In the genomic region with DNA sequence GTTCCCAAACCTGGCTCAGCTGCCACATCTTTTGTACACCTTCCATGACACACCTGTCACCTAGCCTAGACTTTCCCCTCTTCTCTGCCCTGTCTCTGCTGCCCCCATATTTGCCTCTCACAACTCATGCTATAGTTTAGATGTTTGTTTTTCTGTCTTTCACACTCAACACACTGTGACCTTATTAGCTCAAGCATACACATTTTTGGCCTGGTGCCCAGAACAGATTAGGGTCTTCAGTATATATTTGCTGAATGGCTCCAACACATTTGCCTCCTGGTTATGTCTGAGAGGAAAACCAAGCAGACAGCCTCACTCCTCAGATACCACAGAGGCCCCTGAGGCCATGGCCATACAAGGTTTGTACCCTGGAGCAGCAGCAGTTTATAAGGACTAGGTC, we compare ENCODE assay signal across 22 mouse cellular contexts.
DNase-seq lines count a peak whose midpoint lies in the region; ATAC-seq and TF ChIP-seq lines count a peak whose summit lies in the region.
"Had no signal": no experiment of that assay in that cellular context is flagged by ENCODE, and none has a peak within 500 bp of the region (broad histone marks: within the 10 kb centered on the region; RNA-seq: fewer than 3 reads in every experiment).

No protein-coding gene starts in this region.

- no peak overlapping the region for H3K4me3 ChIP-seq in lung, embryonic 14.5 days (ENCODE audit: low read depth, low read length)
- no peak overlapping the region for H3K4me3 ChIP-seq in lung, postnatal 0 days (ENCODE audit: low read depth, low read length)
- no peak overlapping the region for H3K4me3 ChIP-seq in stomach, embryonic 14.5 days (ENCODE audit: low read depth, low read length)
- H3K4me3 ChIP-seq in stomach, postnatal 0 days (ENCODE audit: low read depth, low read length): no peak overlapping the region
- H3K4me3 ChIP-seq in stomach, embryonic 16.5 days (replicated peaks; ENCODE audit: low read length): no peak overlapping the region
- H3K4me3 ChIP-seq: heart, embryonic 12.5 days; hindbrain, embryonic 13.5 days; limb, embryonic 15.5 days; neural tube, embryonic 15.5 days had no signal

- H3K4me1 ChIP-seq in lung, embryonic 14.5 days (ENCODE audit: insufficient read depth): no peaks in the 10 kb centered on the region
- no peaks in the 10 kb centered on the region for H3K4me1 ChIP-seq in lung, postnatal 0 days (ENCODE audit: insufficient read depth, low read depth, low read length)
- no peaks in the 10 kb centered on the region for H3K4me1 ChIP-seq in stomach, embryonic 14.5 days (ENCODE audit: control insufficient read depth, insufficient read depth, low read length)
- H3K4me1 ChIP-seq in stomach, postnatal 0 days (replicated peaks; ENCODE audit: control insufficient read depth, insufficient read depth): no peaks in the 10 kb centered on the region
- no peaks in the 10 kb centered on the region for H3K4me1 ChIP-seq in stomach, embryonic 16.5 days (ENCODE audit: control insufficient read depth, insufficient read depth, low read length)
- H3K4me1 ChIP-seq: limb, embryonic 15.5 days had no signal

- intact Hi-C loops in heart, postnatal 10 days (cut with DNase I): no loop called here

- no peak for TF ChIP-seq CTCF in lung, embryonic 14.5 days (IDR thresholded peaks at IDR 0.05; ENCODE audit: low read depth)
- TF ChIP-seq CTCF in lung, postnatal 0 days (IDR thresholded peaks at IDR 0.05): no peak
- TF ChIP-seq CTCF in stomach, postnatal 0 days (IDR thresholded peaks at IDR 0.05; ENCODE audit: low read depth): no peak

- no peak for TF ChIP-seq EP300 in lung, postnatal 0 days (IDR thresholded peaks at IDR 0.05)
- TF ChIP-seq EP300 in stomach, postnatal 0 days (optimal IDR thresholded peaks at IDR 0.05): no peak

- H3K4me2 ChIP-seq in lung, embryonic 14.5 days: no peak overlapping the region
- H3K4me2 ChIP-seq in lung, postnatal 0 days (replicated peaks; ENCODE audit: low read depth, low read length): no peak overlapping the region
- no peak overlapping the region for H3K4me2 ChIP-seq in stomach, embryonic 14.5 days (replicated peaks; ENCODE audit: low read depth, low read length)
- H3K4me2 ChIP-seq in stomach, postnatal 0 days (replicated peaks; ENCODE audit: low read depth): no peak overlapping the region
- no peak overlapping the region for H3K4me2 ChIP-seq in stomach, embryonic 16.5 days (ENCODE audit: low read depth, low read length)
- H3K4me2 ChIP-seq: heart, embryonic 12.5 days; hindbrain, embryonic 13.5 days; limb, embryonic 15.5 days; neural tube, embryonic 15.5 days had no signal

- ATAC-seq in lung, embryonic 14.5 days (ENCODE audit: insufficient read depth): peak; percentile 84
- no peak for ATAC-seq in lung, postnatal 0 days
- ATAC-seq in stomach, embryonic 14.5 days (ENCODE audit: insufficient number of reproducible peaks, insufficient read depth, low FRiP score, low read depth): peak; percentile 53; the same call in 1 of the 2 replicates
- ATAC-seq in stomach, postnatal 0 days (ENCODE audit: low FRiP score, low TSS enrichment): no peak
- ATAC-seq in stomach, embryonic 16.5 days (ENCODE audit: insufficient read depth, low FRiP score): 0 out of 2 replicates have a peak, but pooled peaks have one; percentile 17
- ATAC-seq: activated CD4-positive, CD25-positive, alpha-beta regulatory T cell, adult 4 months; intestine, embryonic 16.5 days had no signal

- H3K9ac ChIP-seq in lung, embryonic 14.5 days: no peak overlapping the region
- H3K9ac ChIP-seq in lung, postnatal 0 days (replicated peaks; ENCODE audit: low read depth): no peak overlapping the region
- H3K9ac ChIP-seq in stomach, embryonic 14.5 days (replicated peaks; ENCODE audit: low read depth, low read length): no peak overlapping the region
- H3K9ac ChIP-seq in stomach, postnatal 0 days (ENCODE audit: low read length): no peak overlapping the region
- H3K9ac ChIP-seq in stomach, embryonic 16.5 days (ENCODE audit: low read length): no peak overlapping the region
- H3K9ac ChIP-seq: heart, embryonic 12.5 days; hindbrain, embryonic 13.5 days; limb, embryonic 15.5 days; liver, embryonic 14.5 days; neural tube, embryonic 15.5 days had no signal

- no peaks in the 10 kb centered on the region for H3K36me3 ChIP-seq in lung, embryonic 14.5 days (ENCODE audit: insufficient read depth)
- H3K36me3 ChIP-seq in lung, postnatal 0 days (ENCODE audit: insufficient read depth, low read length): no peaks in the 10 kb centered on the region
- H3K36me3 ChIP-seq in stomach, embryonic 14.5 days (ENCODE audit: control insufficient read depth, insufficient read depth, low read length): no peaks in the 10 kb centered on the region
- H3K36me3 ChIP-seq in stomach, postnatal 0 days (ENCODE audit: control insufficient read depth, insufficient read depth, low read length): no peaks in the 10 kb centered on the region
- no peaks in the 10 kb centered on the region for H3K36me3 ChIP-seq in stomach, embryonic 16.5 days (ENCODE audit: control insufficient read depth, insufficient read depth, low read length)
- H3K36me3 ChIP-seq: heart, embryonic 12.5 days; hindbrain, embryonic 13.5 days; limb, embryonic 15.5 days; neural tube, embryonic 15.5 days had no signal

- no peaks in the 10 kb centered on the region for H3K27me3 ChIP-seq in lung, embryonic 14.5 days (ENCODE audit: insufficient read depth, low read length)
- no peaks in the 10 kb centered on the region for H3K27me3 ChIP-seq in lung, postnatal 0 days (replicated peaks; ENCODE audit: insufficient read depth, low read length)
- H3K27me3 ChIP-seq in stomach, embryonic 14.5 days (ENCODE audit: control insufficient read depth, insufficient read depth, low read length): no peaks in the 10 kb centered on the region
- no peaks in the 10 kb centered on the region for H3K27me3 ChIP-seq in stomach, postnatal 0 days (ENCODE audit: control insufficient read depth, insufficient read depth, low read length)
- H3K27me3 ChIP-seq in stomach, embryonic 16.5 days (ENCODE audit: control insufficient read depth, insufficient read depth, low read length): no peaks in the 10 kb centered on the region
- H3K27me3 ChIP-seq: heart, embryonic 12.5 days; limb, embryonic 15.5 days had no signal

- peak overlapping the region; percentile 4; the same call in 1 of the 2 replicates for H3K27ac ChIP-seq in lung, embryonic 14.5 days (ENCODE audit: low read depth)
- H3K27ac ChIP-seq in lung, postnatal 0 days (ENCODE audit: low read length): no peak overlapping the region
- H3K27ac ChIP-seq in stomach, embryonic 14.5 days (ENCODE audit: low read length): no peak overlapping the region
- no peak overlapping the region for H3K27ac ChIP-seq in stomach, postnatal 0 days (replicated peaks)
- H3K27ac ChIP-seq in stomach, embryonic 16.5 days (ENCODE audit: low read length): no peak overlapping the region
- H3K27ac ChIP-seq: hindbrain, embryonic 13.5 days; limb, embryonic 15.5 days; liver, embryonic 14.5 days; neural tube, embryonic 15.5 days had no signal

- H3K9me3 ChIP-seq in lung, embryonic 14.5 days (ENCODE audit: low read depth, low read length): no peaks in the 10 kb centered on the region
- H3K9me3 ChIP-seq in lung, postnatal 0 days (ENCODE audit: low read length): no peaks in the 10 kb centered on the region
- no peaks in the 10 kb centered on the region for H3K9me3 ChIP-seq in stomach, embryonic 14.5 days (ENCODE audit: control insufficient read depth, low read depth, low read length)
- no peaks in the 10 kb centered on the region for H3K9me3 ChIP-seq in stomach, postnatal 0 days (ENCODE audit: control insufficient read depth, low read length)
- H3K9me3 ChIP-seq in stomach, embryonic 16.5 days (replicated peaks; ENCODE audit: control insufficient read depth, low read length): no peaks in the 10 kb centered on the region
- H3K9me3 ChIP-seq: heart, embryonic 12.5 days; hindbrain, embryonic 13.5 days; limb, embryonic 15.5 days; neural tube, embryonic 15.5 days had no signal

- DNase-seq in heart, postnatal 4 days: peak; percentile 6
- DNase-seq in heart, postnatal 10 days: no peak
- DNase-seq in lung, embryonic 14.5 days: peak; percentile 90
- DNase-seq in lung, postnatal 0 days (ENCODE audit: low spot score): no peak
- DNase-seq in stomach, postnatal 0 days (ENCODE audit: low spot score): no peak
- DNase-seq in MN1 (ENCODE audit: low spot score): no peak
- DNase-seq: adrenal gland, postnatal 10 days; cerebellum, adult 2 months; heart, postnatal 14 days; kidney, postnatal 36 days; layer of hippocampus, postnatal 36 days; right cerebral cortex, postnatal 14 days; thymus, postnatal 25 days had no signal

Comparison
In these comparisons a context has a peak if more than half of its experiments do, and no peak if none do; other contexts are left out.
1. DNase-seq: peak in heart, postnatal 4 days (single experiment) and lung, embryonic 14.5 days (single experiment); none in heart, postnatal 10 days (0 of 2), lung, postnatal 0 days (single experiment), stomach, postnatal 0 days (single experiment) and MN1 (single experiment).
2. ATAC-seq: peak in lung, embryonic 14.5 days (single experiment), stomach, embryonic 14.5 days (single experiment) and stomach, embryonic 16.5 days (single experiment); none in lung, postnatal 0 days (single experiment) and stomach, postnatal 0 days (single experiment).